Mouse (Mus musculus): ENCODE results near the gene Rpl9-ps6. TPM values are rescaled to one million over a fixed set of nuclear protein-coding genes. Genes with fewer than 3 reads are reported as not detected.

The Rpl9-ps6 gene
- total RNA-seq, 4 experiments from 2014 or later = 14.3 to 25.0 (median 19.3) TPM

Other genes with a start within 250 kb of the Rpl9-ps6 start
- gene Sgms1, start 76.9 kb downstream of the Rpl9-ps6 start, total RNA-seq (2022) = 10 to 100 TPM; 48.4 to 62.8 (median 50.8) TPM
- gene Minpp1, start 19.2 kb upstream of the Rpl9-ps6 start, total RNA-seq (2022) = 10 to 100 TPM; 13.9 to 15.8 (median 15.3) TPM
- 10 to 100 TPM; 12.5 to 19.5 (median 15.6) TPM for gene Papss2, start 129.2 kb upstream of the Rpl9-ps6 start, total RNA-seq (2022)